Mouse (Mus musculus): ENCODE results near the gene Myoz1.

Myoz1 gene

DNA sequence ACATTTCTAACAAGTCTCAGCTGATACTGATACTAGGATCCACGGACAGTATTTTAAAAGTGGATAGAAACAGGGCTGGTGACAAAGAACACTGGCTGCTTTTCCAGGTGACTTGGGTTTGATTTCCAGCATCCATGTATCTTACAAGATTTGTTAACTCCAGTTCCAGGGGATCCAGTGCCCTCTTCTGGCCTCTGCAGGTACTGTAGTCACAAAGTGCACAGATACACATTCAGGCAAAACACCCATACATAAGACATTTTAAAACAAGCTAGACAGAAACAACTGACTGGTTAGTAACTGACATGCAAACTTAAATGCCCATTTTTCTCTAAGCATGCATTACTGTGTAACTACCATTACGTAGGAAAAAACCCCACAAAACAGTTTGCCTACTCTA lies 16.6 kb upstream of the Myoz1 start:
- ATAC-seq (ENCODE audit: low TSS enrichment) = no peak

DNA sequence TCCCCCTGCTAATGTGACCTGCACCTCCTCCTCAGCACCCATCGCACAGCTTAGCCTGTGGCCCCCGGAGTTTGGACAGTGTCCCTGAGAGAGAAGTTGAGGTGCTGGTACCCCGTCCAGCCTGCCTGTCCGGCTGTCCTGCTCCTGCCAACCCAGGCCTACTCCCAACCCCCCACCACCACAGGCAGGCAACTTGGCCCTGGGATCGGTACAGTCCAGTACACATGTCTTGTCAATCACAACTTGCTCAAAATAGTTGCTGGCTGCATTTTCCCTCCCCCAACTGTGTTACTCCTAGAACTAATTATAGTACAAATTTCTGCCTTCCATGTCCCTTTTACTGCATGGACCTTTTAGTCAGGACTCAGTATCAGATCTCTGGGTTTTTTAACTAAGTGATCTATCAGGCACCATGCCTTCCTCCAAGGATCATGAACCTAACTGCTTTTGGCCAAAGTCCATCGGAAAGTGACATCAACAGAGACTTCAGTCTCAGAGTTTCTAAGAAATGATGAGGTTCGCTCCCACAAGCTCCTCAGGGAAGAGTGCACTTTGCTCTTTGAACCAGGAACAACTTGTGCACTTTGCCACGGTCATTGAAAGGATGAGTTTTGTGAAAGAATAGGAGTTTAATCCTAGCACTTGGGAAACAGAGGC lies 11.9 kb upstream of the Myoz1 start, which contains the start of gene Synpo2l:
Synpo2l (minus strand) TSS at position 201 of the 657 bp plus-strand sequence.
- no peak for ATAC-seq (ENCODE audit: low TSS enrichment)

DNA sequence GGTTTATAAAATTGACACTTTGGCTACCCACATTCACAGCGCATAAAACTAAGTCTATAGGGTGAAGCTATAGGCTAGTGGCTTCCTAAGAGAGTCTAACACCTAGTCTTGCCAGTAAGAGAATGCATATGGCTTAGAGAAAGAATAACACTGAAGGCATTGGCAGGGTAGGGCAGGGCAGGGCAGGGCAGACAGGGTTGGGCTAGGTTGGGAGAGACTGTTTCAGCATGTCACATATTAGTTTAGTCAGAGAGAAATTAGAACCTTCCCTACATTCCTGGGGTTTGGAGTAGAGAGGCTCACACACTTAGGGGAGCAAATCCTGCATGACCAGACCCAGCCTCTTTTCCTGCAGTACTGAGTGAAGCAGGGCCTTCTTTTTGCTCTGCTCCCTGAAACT lies 11.1 kb upstream of the Myoz1 start:
- no peak for ATAC-seq (ENCODE audit: low TSS enrichment)

GRCm38 (mm10) chr14:20664436-20664835 lies 8.1 kb upstream of the Myoz1 start:
- ATAC-seq (ENCODE audit: low TSS enrichment) = no peak

GRCm38 (mm10) chr14:20663601-20664000 lies 7.3 kb upstream of the Myoz1 start:
- ATAC-seq (ENCODE audit: low TSS enrichment) = no peak

DNA sequence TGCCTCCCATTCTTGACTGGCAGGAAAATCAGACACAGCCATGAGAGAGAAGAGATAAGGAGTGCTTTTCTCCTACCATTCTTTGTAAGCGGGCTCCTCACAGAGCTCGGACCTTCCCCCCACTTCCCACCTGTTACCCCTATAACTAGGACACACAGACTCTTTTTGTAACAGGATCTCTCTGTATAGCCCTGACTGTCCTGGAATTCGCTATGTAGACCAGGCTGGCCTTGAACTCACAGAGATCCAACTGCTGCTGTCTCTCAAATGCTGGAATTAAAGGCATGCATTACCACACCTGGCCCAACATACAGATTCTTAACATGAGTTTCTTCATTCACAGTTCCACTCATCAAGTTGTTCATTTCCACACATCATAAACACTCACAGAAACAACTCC lies 6.4 kb upstream of the Myoz1 start:
- no peak for ATAC-seq (ENCODE audit: low TSS enrichment)

GRCm38 (mm10) chr14:20661661-20662331 lies 5.5 kb upstream of the Myoz1 start:
- ATAC-seq (ENCODE audit: low TSS enrichment) = no peak

- peak; percentile 86 for ATAC-seq (ENCODE audit: low TSS enrichment)
Measured at GRCm38 (mm10) chr14:20660827-20661660, 4.7 kb upstream of the Myoz1 start.

GRCm38 (mm10) chr14:20659687-20660086 lies 3.3 kb upstream of the Myoz1 start:
- no peak for ATAC-seq (ENCODE audit: low TSS enrichment)

- ATAC-seq (ENCODE audit: low TSS enrichment) = no peak
Measured at GRCm38 (mm10) chr14:20658902-20659301, 2.6 kb upstream of the Myoz1 start.

GRCm38 (mm10) chr14:20658326-20658725 lies 2.0 kb upstream of the Myoz1 start:
- peak; percentile 26; the same call in 1 of the 2 replicates for ATAC-seq (ENCODE audit: low TSS enrichment)

- ATAC-seq (ENCODE audit: low TSS enrichment) = no peak
Measured at GRCm38 (mm10) chr14:20655731-20656130, 609 bp downstream of the Myoz1 start.

DNA sequence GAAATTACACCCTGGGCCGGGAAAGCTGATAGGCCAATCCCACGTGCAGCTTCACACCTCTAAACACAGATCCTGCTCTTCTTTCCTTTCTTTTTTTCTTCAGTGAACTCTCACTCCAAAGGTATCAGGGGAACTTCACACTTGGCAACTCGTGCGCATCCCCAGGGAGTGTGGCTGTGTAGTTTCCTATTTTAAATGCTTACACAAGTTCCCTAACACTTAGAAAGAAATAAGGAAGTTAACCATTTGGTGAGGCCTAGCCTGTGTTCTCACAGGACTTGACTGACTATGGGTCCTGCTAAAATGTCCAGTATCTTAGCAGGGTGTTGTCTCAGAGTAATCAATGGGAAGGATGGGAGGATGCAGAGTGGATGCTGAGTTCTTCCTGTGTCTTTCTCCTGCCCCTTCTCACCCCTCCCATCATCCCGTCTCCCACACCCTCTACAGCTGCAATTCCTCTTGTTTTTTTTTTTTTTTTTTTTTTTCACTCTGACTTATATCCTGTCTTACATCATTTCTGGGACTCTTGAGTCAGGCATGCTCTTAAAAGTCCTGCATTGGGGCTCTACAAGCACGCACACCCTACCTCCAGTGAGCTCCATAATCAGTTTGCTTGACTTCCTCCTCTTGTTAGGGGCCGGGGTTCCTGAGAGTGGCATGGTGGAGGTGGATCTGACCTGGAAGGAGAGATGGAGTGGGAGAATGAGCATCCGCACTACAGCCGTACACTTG lies 1.5 kb downstream of the Myoz1 start:
- no peak for ATAC-seq (ENCODE audit: low TSS enrichment)

DNA sequence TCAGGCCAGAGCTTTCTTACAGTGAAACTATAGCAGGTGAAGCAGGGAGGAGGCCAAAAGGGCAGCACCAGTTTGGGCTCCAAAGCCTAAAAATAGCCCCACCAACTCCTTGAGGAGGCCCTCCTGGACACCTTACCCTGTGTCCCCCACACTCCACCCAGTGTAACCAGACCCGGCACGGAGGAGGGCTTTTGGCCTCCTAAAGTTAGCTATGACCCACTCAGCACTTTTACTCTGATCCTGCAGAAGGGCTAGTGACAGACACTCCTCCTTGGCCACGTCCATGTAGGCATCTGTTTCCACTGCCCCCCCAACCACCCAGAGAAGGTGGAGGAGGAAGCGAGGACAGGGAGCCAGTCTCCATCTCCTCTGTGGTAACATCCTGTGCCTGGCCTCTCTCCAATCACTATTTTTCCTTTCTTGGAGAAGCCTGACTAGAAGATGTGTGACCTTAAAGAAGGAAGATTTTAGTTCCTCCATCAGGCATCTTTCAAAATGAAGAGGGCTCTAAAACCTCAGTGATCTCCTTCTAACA lies 4.6 kb downstream of the Myoz1 start:
- ATAC-seq (ENCODE audit: low TSS enrichment) = peak; percentile 72

DNA sequence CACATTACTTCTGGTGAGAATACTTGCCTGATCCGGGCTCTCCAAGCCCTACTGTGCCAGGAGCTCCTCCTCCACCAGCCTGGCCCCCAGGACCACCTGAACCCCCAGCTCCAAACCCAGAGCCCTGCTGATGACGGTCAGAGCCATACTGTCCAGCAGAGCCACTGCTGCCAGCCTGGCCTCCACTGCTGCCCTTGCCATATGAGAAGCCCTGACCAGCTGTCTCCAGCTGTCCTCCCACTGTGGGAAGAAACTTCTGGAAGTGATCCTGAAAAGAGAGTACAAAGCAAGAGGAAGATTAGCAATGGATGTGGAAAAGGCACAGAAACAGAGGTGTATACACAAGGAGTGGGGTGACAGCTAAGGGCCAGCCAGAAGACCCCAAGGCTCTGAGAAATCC lies 5.3 kb downstream of the Myoz1 start:
- ATAC-seq (ENCODE audit: low TSS enrichment) = no peak

GRCm38 (mm10) chr14:20646381-20646780 lies 10.0 kb downstream of the Myoz1 start:
- no peak for ATAC-seq (ENCODE audit: low TSS enrichment)

- no peak for ATAC-seq (ENCODE audit: low TSS enrichment)
Measured at GRCm38 (mm10) chr14:20645547-20645946, 10.8 kb downstream of the Myoz1 start.

- no peak for ATAC-seq (ENCODE audit: low TSS enrichment)
Measured at GRCm38 (mm10) chr14:20641438-20641875, 14.9 kb downstream of the Myoz1 start.

DNA sequence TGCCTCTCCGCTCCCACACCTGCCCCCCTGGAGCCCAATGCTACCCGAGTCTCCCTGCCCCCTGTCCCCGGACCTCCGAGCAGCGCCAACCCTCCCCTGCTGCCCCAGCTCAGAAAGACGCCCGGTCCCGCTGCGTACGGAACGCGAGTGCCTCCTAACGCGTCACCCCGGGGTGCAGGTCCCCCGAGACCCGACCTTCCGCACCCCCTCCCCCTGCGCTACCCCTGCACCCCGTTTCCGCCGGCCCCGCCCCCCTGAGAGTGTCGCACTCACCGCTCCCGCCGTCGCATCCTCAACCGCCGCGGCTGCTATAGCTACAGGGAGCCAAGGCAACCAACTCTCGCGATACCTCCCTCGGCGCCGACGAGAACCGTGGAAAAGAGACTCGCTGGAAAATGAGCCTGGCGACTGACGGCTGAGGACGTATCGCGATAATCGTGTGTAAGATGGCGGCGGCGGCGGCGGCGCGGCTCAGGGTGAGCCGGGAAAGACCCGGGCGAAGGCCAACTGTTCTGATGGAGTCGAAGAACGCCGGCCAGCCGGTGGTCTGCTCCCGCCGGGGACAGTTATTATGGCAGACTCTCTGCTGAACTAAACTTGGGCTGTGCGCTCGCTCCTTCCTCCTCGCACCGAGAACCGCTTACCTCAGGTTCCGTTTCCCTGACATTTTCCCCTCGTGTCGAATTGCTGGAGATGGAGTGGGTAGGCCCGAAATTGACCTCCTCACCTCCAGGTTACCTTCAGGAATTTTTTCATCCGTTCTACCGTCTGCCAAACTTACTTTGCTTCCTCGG lies 15.5 kb downstream of the Myoz1 start, which contains the start of gene Usp54:
Usp54 (minus strand) TSS at position 420 of the 794 bp plus-strand sequence.
- ATAC-seq (ENCODE audit: low TSS enrichment) = peak; percentile 99

DNA sequence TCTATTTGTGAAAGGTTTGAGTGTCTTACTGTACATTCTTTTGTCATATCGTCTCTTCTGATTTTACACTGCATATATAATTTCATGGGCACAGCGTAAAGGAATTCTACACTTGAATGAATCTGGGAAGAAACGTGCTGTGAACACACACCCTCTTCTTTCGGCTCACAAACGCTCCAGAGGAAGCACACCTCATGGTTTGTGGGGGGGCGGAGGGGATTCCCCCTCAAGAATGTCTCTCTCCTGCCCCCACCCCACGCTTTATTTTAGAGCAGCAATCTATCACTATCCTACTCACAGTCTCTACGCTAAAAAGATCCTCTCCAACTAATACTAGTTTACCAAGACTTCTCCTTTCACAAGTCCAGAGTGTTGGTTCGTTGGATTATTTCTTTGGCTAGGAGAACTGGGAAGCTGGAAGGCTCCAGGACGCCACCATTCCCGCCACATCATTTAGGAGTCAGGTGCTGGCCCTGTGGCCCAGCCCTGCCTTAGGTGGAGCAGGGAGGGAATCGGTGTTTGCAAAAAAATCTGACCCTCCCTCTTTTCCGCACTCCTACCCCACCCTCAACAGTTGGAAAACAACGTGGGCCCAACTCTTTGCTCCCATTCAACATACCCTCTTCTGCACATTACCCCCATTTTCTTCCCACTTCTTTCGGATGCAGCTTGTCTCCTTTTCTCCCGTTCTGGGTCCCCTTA lies 16.3 kb downstream of the Myoz1 start:
- peak; percentile 13 for ATAC-seq (ENCODE audit: low TSS enrichment)
